Mouse (Mus musculus) forebrain, embryonic 12.5 days (tissue): ENCODE measurements around the gene Insig1. TPM values are rescaled to one million over a fixed set of nuclear protein-coding genes. Genes with fewer than 3 reads are reported as not detected.

Source experiments
- ATAC-seq: fragments of 200-750 bp; cut with Nextera tagmentation; 2 replicates; pipeline ENCODE4 v1.8.0; 2017; ENCODE audit warnings: moderate TSS enrichment; ENCODE audit not compliant: low FRiP score
- H3K27ac ChIP-seq: fragments of 300-500 bp; sonication (generic); 2 replicates; pipeline ENCODE4 v1.5.1; 2016; ENCODE audit warnings: mild to moderate bottlenecking
- H3K27me3 ChIP-seq: fragments of 300-500 bp; sonication (generic); 2 replicates; pipeline ENCODE4 v1.6.1; 2016; ENCODE audit warnings: mild to moderate bottlenecking
- H3K36me3 ChIP-seq: fragments of 300-500 bp; sonication (generic); replicated peaks from 2 replicates; pipeline ENCODE4 v1.6.1; 2016; ENCODE audit warnings: mild to moderate bottlenecking
- H3K4me1 ChIP-seq: fragments of 300-500 bp; sonication (generic); 2 replicates; pipeline ENCODE4 v1.6.1; 2016
- H3K4me2 ChIP-seq: fragments of 300-500 bp; sonication (generic); 2 replicates; pipeline ENCODE4 v1.6.1; 2016; ENCODE audit warnings: mild to moderate bottlenecking, moderate library complexity
- H3K4me3 ChIP-seq: fragments of 300-500 bp; sonication (generic); replicated peaks from 2 replicates; pipeline ENCODE4 v1.5.1; 2016; ENCODE audit warnings: mild to moderate bottlenecking
- H3K9ac ChIP-seq: fragments of 300-500 bp; sonication (generic); 2 replicates; pipeline ENCODE4 v1.6.1; 2016; ENCODE audit warnings: mild to moderate bottlenecking
- H3K9me3 ChIP-seq: fragments of 300-500 bp; sonication (generic); 2 replicates; pipeline ENCODE4 v1.6.1; 2016
- WGBS: fragments of 180-500 bp; shearing (Covaris S2); methylation state at CpG from one replicate; pipeline ENCODE4 v1.1.7; 2016; 5-methylcytosine and 5-hydroxymethylcytosine counted together
- polyA plus RNA-seq: library from polyadenylated mRNA; unstranded; fragments of >200 nt; fragmentation: Nextera tagmentation; extraction: Ambion mirVana; gene quantifications from 2 replicates; pipeline ENCODE4 v1.2.1, GENCODE M21; 2016

Gene Insig1
- polyA plus RNA-seq, 1 experiment from 2014 or later = 109 TPM

GRCm38 (mm10) chr5:28040726-28041125 is 30.4 kb upstream of the Insig1 start:
- no peak for ATAC-seq
- 85% methylated on average over 3 of the region's 3 CpGs for WGBS

GRCm38 (mm10) chr5:28042021-28042420 is 29.1 kb upstream of the Insig1 start:
- H3K9me3 ChIP-seq = peaks cover 10% of the 10 kb centered on the region; the same call in 1 of the 2 replicates
- no peak overlapping the region for H3K4me3 ChIP-seq
- no peak overlapping the region for H3K4me2 ChIP-seq
- no peaks in the 10 kb centered on the region for H3K27me3 ChIP-seq
- H3K36me3 ChIP-seq = no peaks in the 10 kb centered on the region
- ATAC-seq = no peak
- no peaks in the 10 kb centered on the region for H3K4me1 ChIP-seq
- no peak overlapping the region for H3K9ac ChIP-seq
- WGBS = 94% methylated on average over 3 of the region's 3 CpGs
- H3K27ac ChIP-seq = no peak overlapping the region

More at GRCm38 (mm10) chr5:28040726-28041125, 30.4 kb upstream of the Insig1 start:
- Histone ChIP-seq H3K9me3 (peaks cover 10% of the 10 kb centered on the region; the same call in 1 of the 2 replicates), H3K27ac (no peak overlapping the region), H3K4me1 (no peaks in the 10 kb centered on the region), H3K27me3 (no peaks in the 10 kb centered on the region), H3K4me3 (no peak overlapping the region), H3K9ac (no peak overlapping the region), H3K4me2 (no peak overlapping the region), H3K36me3 (no peaks in the 10 kb centered on the region)

- no peak overlapping the region for H3K4me2 ChIP-seq
- peaks cover 10% of the 10 kb centered on the region; the same call in 1 of the 2 replicates for H3K9me3 ChIP-seq
- no peaks in the 10 kb centered on the region for H3K36me3 ChIP-seq
- H3K9ac ChIP-seq = no peak overlapping the region
- no peak overlapping the region for H3K4me3 ChIP-seq
- no peaks in the 10 kb centered on the region for H3K4me1 ChIP-seq
- no peaks in the 10 kb centered on the region for H3K27me3 ChIP-seq
- no peak overlapping the region for H3K27ac ChIP-seq
- no peak for ATAC-seq
- 75% methylated on average over 2 of the region's 2 CpGs for WGBS
Measured at GRCm38 (mm10) chr5:28042779-28043178, 28.4 kb upstream of the Insig1 start.

- Histone ChIP-seq H3K27me3 (no peaks in the 10 kb centered on the region), H3K27ac (no peak overlapping the region), H3K9ac (no peak overlapping the region), H3K4me2 (no peak overlapping the region), H3K36me3 (no peaks in the 10 kb centered on the region), H3K4me1 (no peaks in the 10 kb centered on the region), H3K9me3 (peaks cover 10% of the 10 kb centered on the region; the same call in 1 of the 2 replicates), H3K4me3 (no peak overlapping the region)
- WGBS = 84% methylated on average over 5 of the region's 5 CpGs
- no peak for ATAC-seq
Measured at GRCm38 (mm10) chr5:28043386-28043785, 27.8 kb upstream of the Insig1 start.

GRCm38 (mm10) chr5:28046966-28047365 is 24.2 kb upstream of the Insig1 start:
- no peak for ATAC-seq
- Histone ChIP-seq H3K4me3 (no peak overlapping the region), H3K4me1 (no peaks in the 10 kb centered on the region), H3K27ac (no peak overlapping the region), H3K36me3 (no peaks in the 10 kb centered on the region), H3K9me3 (peaks cover 10% of the 10 kb centered on the region; the same call in 1 of the 2 replicates), H3K27me3 (no peaks in the 10 kb centered on the region), H3K4me2 (no peak overlapping the region), H3K9ac (no peak overlapping the region)
- WGBS = 87% methylated on average over 3 of the region's 3 CpGs

- Histone ChIP-seq H3K4me2 (no peak overlapping the region), H3K27me3 (no peaks in the 10 kb centered on the region), H3K9me3 (peaks cover 10% of the 10 kb centered on the region; the same call in 1 of the 2 replicates), H3K36me3 (no peaks in the 10 kb centered on the region), H3K4me1 (no peaks in the 10 kb centered on the region), H3K9ac (no peak overlapping the region), H3K27ac (no peak overlapping the region), H3K4me3 (no peak overlapping the region)
- WGBS = 81% methylated on average over 1 of the region's 1 CpGs
- ATAC-seq = no peak
Measured at GRCm38 (mm10) chr5:28047961-28048360, 23.2 kb upstream of the Insig1 start.

DNA sequence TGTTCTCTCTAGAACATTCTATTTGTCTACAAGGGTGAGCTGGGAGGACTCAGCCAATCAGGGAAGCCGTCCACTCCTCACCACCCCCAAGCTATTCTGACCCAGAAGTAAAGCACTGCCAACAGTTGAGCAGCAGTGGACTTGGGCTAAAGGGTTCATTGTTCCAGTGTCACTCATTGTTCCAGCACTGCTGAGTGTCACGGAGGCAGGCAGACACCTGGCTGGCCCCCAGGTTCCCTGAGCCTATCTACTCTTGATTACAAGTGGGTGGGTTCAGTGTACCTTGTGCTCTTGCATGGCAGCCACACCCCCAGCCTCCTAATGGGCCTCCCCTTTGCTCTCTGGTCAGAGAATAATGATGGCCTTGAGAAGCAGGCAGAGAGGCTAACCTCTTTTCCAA is 15.7 kb upstream of the Insig1 start:
- Histone ChIP-seq H3K4me3 (no peak overlapping the region), H3K9ac (no peak overlapping the region), H3K4me2 (no peak overlapping the region), H3K9me3 (no peaks in the 10 kb centered on the region), H3K4me1 (no peaks in the 10 kb centered on the region), H3K36me3 (no peaks in the 10 kb centered on the region), H3K27ac (no peak overlapping the region), H3K27me3 (no peaks in the 10 kb centered on the region)
- no peak for ATAC-seq
- WGBS = 60% methylated on average over 2 of the region's 2 CpGs

DNA sequence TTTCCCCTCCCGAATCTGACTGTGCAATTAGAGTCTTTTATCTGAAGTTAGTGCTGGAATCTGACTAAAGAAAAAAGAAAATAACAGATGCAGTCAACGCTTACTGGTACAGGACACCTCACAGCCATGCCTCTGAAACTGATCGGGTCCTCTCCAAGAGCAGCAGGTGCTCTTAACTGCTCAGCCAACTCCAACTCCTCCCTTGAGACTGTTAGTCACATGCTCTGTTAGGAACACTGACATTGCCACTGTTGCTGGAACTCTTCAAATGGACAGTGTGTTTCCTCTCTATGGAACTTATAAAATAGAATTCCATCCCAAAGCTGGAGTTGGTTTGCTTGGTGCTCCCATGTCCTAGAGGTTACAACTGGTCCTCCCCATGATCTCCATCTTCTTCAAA is 14.3 kb upstream of the Insig1 start:
- 85% methylated on average over 3 of the region's 3 CpGs for WGBS

DNA sequence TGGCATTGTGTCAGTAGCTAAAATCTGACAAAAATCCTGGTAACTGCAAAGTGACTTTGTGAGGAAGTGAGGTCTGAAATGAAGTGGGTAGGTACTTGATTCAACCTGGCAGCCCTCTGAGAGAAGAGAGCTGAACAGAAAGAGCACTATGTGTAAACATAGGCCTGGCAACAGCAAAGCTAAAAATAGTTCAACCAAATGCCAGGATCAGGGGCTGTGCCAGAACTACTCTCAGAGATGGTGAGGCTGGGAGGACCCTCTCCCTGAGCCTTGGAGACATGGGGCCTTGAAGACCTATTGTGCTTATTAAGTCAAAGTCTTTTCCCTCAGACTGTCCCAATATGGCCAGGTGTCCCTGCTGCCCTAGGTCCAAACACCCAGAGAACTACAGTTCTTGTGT is 10.7 kb upstream of the Insig1 start:
- no peaks in the 10 kb centered on the region for H3K9me3 ChIP-seq
- no peaks in the 10 kb centered on the region for H3K36me3 ChIP-seq
- H3K27ac ChIP-seq = no peak overlapping the region
- no peaks in the 10 kb centered on the region for H3K4me1 ChIP-seq
- H3K4me3 ChIP-seq = no peak overlapping the region
- no peak for ATAC-seq
- H3K9ac ChIP-seq = no peak overlapping the region
- no peak overlapping the region for H3K4me2 ChIP-seq
- H3K27me3 ChIP-seq = no peaks in the 10 kb centered on the region

More for the DNA sequence above, 14.3 kb upstream of the Insig1 start:
- Histone ChIP-seq H3K27me3 (no peaks in the 10 kb centered on the region), H3K4me2 (no peak overlapping the region), H3K9me3 (no peaks in the 10 kb centered on the region), H3K27ac (no peak overlapping the region), H3K4me1 (no peaks in the 10 kb centered on the region), H3K36me3 (no peaks in the 10 kb centered on the region), H3K9ac (no peak overlapping the region), H3K4me3 (no peak overlapping the region)
- no peak for ATAC-seq

- H3K9me3 ChIP-seq = no peaks in the 10 kb centered on the region
- no peaks in the 10 kb centered on the region for H3K36me3 ChIP-seq
- no peak overlapping the region for H3K4me3 ChIP-seq
- no peaks in the 10 kb centered on the region for H3K27me3 ChIP-seq
- no peak for ATAC-seq
- no peak overlapping the region for H3K4me2 ChIP-seq
- H3K27ac ChIP-seq = no peak overlapping the region
- no peak overlapping the region for H3K9ac ChIP-seq
- H3K4me1 ChIP-seq = no peaks in the 10 kb centered on the region; the same call in 1 of the 2 replicates
- WGBS = 77% methylated on average over 6 of the region's 6 CpGs
Measured at GRCm38 (mm10) chr5:28061011-28061410, 10.2 kb upstream of the Insig1 start.

DNA sequence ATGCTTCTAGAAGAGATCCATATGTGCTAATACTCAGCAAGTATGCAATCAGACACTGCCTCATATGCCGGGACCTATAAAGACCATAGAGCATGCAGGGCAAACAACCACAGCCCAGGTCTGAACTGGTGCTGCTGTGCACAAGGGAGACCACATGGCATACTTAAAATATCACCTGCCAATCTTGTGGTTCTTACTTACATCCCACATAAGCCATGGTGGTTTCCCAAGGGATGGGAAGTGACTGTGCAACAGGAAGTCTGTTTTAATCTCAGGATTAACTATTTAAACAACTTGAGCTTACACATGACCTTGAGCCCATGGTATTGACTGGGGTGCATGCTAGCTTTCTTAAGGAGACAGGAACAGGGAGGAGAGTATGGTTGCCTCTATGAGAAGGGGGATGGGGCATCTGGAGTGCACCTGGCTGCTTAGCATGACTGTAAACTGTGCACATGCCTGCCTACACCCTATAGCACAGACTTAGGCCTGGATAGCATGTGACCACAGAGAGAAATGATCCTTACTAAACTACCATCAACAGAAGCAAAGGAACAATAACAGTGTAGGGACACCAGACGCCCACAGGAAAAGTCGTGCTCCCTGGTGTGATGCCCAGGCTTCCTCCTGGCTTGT is 7.1 kb upstream of the Insig1 start:
- H3K27me3 ChIP-seq = 0 out of 2 replicates have a peak, but pooled peaks cover 4% of the 10 kb centered on the region
- no peak overlapping the region for H3K9ac ChIP-seq
- 74% methylated on average over 3 of the region's 3 CpGs for WGBS
- H3K9me3 ChIP-seq = no peaks in the 10 kb centered on the region
- ATAC-seq = no peak
- H3K36me3 ChIP-seq = no peaks in the 10 kb centered on the region
- H3K27ac ChIP-seq = no peak overlapping the region
- no peak overlapping the region for H3K4me3 ChIP-seq
- H3K4me2 ChIP-seq = no peak overlapping the region
- H3K4me1 ChIP-seq = no peaks in the 10 kb centered on the region; the same call in 1 of the 2 replicates

- no peak overlapping the region for H3K9ac ChIP-seq
- H3K4me3 ChIP-seq = no peak overlapping the region
- no peak overlapping the region for H3K27ac ChIP-seq
- no peak for ATAC-seq
- no peaks in the 10 kb centered on the region for H3K9me3 ChIP-seq
- no peaks in the 10 kb centered on the region for H3K36me3 ChIP-seq
- H3K4me2 ChIP-seq = no peak overlapping the region
- WGBS = 84% methylated on average over 4 of the region's 4 CpGs
- H3K4me1 ChIP-seq = peaks cover 10% of the 10 kb centered on the region
- H3K27me3 ChIP-seq = 0 out of 2 replicates have a peak, but pooled peaks cover 4% of the 10 kb centered on the region
Measured at GRCm38 (mm10) chr5:28065275-28065674, 5.9 kb upstream of the Insig1 start.

GRCm38 (mm10) chr5:28066311-28066710 is 4.9 kb upstream of the Insig1 start:
- Histone ChIP-seq H3K9ac (no peak overlapping the region), H3K27me3 (0 out of 2 replicates have a peak, but pooled peaks cover 4% of the 10 kb centered on the region), H3K27ac (no peak overlapping the region), H3K36me3 (no peaks in the 10 kb centered on the region), H3K9me3 (no peaks in the 10 kb centered on the region), H3K4me1 (peaks cover 14% of the 10 kb centered on the region), H3K4me3 (no peak overlapping the region), H3K4me2 (no peak overlapping the region)
- ATAC-seq = no peak
- WGBS = 83% methylated on average over 5 of the region's 5 CpGs
